Mouse (Mus musculus) limb, embryonic 10.5 days (tissue): ENCODE data around the gene 1700001J03Rik. TPM values are rescaled to one million over a fixed set of nuclear protein-coding genes. Genes with fewer than 3 reads are reported as not detected.
A peak's percentile ranks its signal among the peaks of the same experiment; 100 is the strongest.
"Not testable (repeated sequence)": the region's sequence is repeated elsewhere in the genome, so short reads cannot be mapped to it uniquely, and the experiment has no call there.

Experiments used
- DNase-seq: peaks from one replicate; pipeline ENCODE4 v3.0.0-alpha.2; 2017; ENCODE audit warnings: low spot score
- H3K27ac ChIP-seq: fragments of 300-500 bp; sonication (generic); 2 replicates; pipeline ENCODE4 v1.5.1; 2016; ENCODE audit warnings: mild to moderate bottlenecking
- H3K27me3 ChIP-seq: fragments of 300-500 bp; sonication (generic); 2 replicates; pipeline ENCODE4 v1.6.1; 2016; ENCODE audit warnings: low read depth, mild to moderate bottlenecking; ENCODE audit not compliant: poor library complexity, severe bottlenecking
- H3K36me3 ChIP-seq: fragments of 300-500 bp; sonication (generic); 2 replicates; pipeline ENCODE4 v1.6.1; 2016; ENCODE audit warnings: mild to moderate bottlenecking, moderate library complexity
- H3K4me1 ChIP-seq: fragments of 300-500 bp; sonication (generic); 2 replicates; pipeline ENCODE4 v1.6.1; 2016
- H3K4me3 ChIP-seq: fragments of 300-500 bp; sonication (generic); 2 replicates; pipeline ENCODE4 v1.5.1; 2016; ENCODE audit warnings: mild to moderate bottlenecking, moderate library complexity
- H3K9me3 ChIP-seq: fragments of 300-500 bp; sonication (generic); replicated peaks from 2 replicates; pipeline ENCODE4 v1.6.1; 2016; ENCODE audit warnings: mild to moderate bottlenecking
- WGBS: fragments of 180-500 bp; shearing (Covaris S2); methylation state at CpG from one replicate; pipeline ENCODE4 v1.1.7; 2016; 5-methylcytosine and 5-hydroxymethylcytosine counted together
- polyA plus RNA-seq: library from polyadenylated mRNA; unstranded; fragments of >200 nt; fragmentation: Nextera tagmentation; extraction: Ambion mirVana; gene quantifications from 2 replicates; pipeline ENCODE4 v1.2.1, GENCODE M21; 2016

Gene 1700001J03Rik
- polyA plus RNA-seq, 1 experiment from 2014 or later = not detected

DNA sequence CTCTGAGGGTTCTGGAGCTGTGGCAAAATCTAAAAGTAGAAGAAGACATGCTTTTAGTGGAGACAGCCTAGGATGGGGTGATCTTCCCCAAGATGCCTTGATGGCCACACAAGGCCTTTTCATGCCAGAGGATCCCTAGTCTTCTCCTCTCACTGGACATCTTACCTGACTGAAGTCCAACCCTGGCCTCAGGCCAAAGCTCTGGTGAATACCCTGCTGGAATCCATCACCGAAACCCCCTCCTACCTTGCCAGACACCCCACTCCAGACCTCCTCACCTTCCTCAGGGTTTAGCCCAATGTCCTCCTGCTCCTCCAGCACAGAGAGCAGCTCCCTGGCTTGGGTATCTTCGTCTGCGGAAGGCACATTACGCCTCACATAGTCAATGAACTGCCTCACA is 26.8 kb downstream of the 1700001J03Rik start:
- not testable (repeated sequence) for H3K36me3 ChIP-seq, H3K4me1 ChIP-seq, DNase-seq, H3K4me3 ChIP-seq, H3K27ac ChIP-seq, H3K27me3 ChIP-seq, H3K9me3 ChIP-seq
- WGBS = 93% methylated on average over 4 of the region's 4 CpGs

DNA sequence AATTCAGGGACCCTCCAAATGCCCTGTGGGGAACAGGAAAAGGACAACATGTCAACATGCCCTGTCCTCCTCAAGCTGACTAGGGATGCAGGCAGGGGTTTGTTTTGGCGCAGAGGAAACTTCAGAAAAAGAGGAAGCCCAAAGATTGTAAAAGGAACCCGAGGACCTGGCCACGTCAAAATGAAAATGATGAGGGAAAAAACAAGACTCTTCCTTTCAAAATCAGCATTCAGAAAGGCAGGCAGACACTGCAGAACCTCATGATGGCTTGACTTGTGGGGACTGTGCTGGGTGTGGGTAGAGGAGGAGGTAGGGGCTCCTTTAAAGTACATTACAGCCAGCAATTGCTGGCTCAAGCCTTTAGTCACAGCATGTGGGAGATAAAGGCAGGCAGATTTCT is 34.6 kb downstream of the 1700001J03Rik start:
- H3K27ac ChIP-seq = no peak overlapping the region
- H3K4me1 ChIP-seq = no peaks in the 10 kb centered on the region
- 87% methylated on average over 3 of the region's 3 CpGs for WGBS
- H3K9me3 ChIP-seq = no peaks in the 10 kb centered on the region
- no peaks in the 10 kb centered on the region for H3K36me3 ChIP-seq
- H3K27me3 ChIP-seq = no peaks in the 10 kb centered on the region
- DNase-seq = no peak
- no peak overlapping the region for H3K4me3 ChIP-seq

- H3K4me1 ChIP-seq = no peaks in the 10 kb centered on the region
- DNase-seq = peak; percentile 40
- H3K27ac ChIP-seq = no peak overlapping the region
- H3K9me3 ChIP-seq = no peaks in the 10 kb centered on the region
- no peaks in the 10 kb centered on the region for H3K27me3 ChIP-seq
- no peak overlapping the region for H3K4me3 ChIP-seq
- 47% methylated on average over 2 of the region's 2 CpGs for WGBS
- H3K36me3 ChIP-seq = no peaks in the 10 kb centered on the region
Measured at GRCm38 (mm10) chr5:146147903-146148302, 37.2 kb downstream of the 1700001J03Rik start.

Other genes with a start within 250 kb of the 1700001J03Rik start
- gene Cyp3a25, start 175.7 kb downstream of the 1700001J03Rik start, polyA plus RNA-seq = not detected in 2 replicates
- gene Cyp3a59, start 106.0 kb downstream of the 1700001J03Rik start, polyA plus RNA-seq = not detected in 2 replicates
- not detected in 2 replicates for gene Gm5565, start 24.8 kb downstream of the 1700001J03Rik start, polyA plus RNA-seq
- gene Gm6309, start 14.6 kb downstream of the 1700001J03Rik start, polyA plus RNA-seq = not detected in 2 replicates
- 23.4 and 29.1 TPM in 2 replicates for gene Rnf6, start 36.3 kb upstream of the 1700001J03Rik start, polyA plus RNA-seq
- 25.8 and 26.1 TPM in 2 replicates for gene Cdk8, start 45.9 kb upstream of the 1700001J03Rik start, polyA plus RNA-seq
- 4.1 and 4.8 TPM in 2 replicates for gene Wasf3, start 199.7 kb upstream of the 1700001J03Rik start, polyA plus RNA-seq